Mouse (Mus musculus) embryonic fibroblast, embryonic 13.5 days (primary cell): Measurements from ENCODE around the gene Zbtb12.

Experiments
- CTCF ChIP-seq: IDR thresholded peaks from 2 replicates; pipeline ENCODE4 v1.5.1; 2011; ENCODE audit warnings: mild to moderate bottlenecking, control low read depth, low read length, moderate library complexity, borderline replicate concordance; ENCODE audit not compliant: insufficient read depth
- POLR2A ChIP-seq: IDR thresholded peaks from 2 replicates; pipeline ENCODE4 v1.6.1; 2011; ENCODE audit warnings: low read depth, mild to moderate bottlenecking, control low read depth, low read length, moderate library complexity

DNA sequence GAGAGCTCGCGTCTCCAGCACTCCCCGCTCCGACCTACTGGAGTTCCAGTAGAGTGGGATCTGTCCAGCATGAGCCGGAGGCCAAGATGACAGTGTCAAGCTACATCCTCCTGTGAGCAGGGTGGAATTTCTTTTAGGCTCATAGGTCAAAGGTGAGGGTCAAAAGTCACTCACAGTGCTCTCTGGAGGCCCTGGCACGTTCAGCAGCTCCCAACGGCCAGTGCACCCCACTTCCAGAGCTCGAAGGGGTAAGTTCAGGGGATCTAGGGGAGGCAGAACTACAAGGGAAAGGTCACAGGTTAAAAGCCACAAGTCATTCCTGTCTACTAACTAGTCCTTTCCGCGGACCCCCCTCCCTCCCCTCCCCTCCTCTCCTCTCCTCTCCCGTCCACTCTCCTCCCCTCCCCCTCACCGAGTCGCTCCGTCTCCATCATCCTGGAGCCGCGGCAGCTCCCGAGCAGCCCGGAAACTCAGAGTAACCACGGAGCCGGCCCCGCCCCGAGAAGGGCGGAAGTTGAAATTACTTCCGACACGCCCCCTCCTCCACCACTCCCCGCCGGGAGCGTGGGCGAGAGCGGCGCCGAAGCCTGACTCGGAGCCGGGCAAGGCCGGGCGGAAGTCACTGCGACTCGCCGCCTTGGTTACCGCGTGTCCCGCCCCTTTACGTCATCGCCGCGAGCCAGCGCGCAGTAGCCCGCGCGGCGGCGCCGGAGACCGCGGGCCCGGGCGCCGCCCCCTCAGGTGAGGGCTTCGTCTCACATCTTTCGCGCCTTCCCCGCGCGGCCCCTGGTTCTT is 29.4 kb upstream of the Zbtb12 start, which contains the start of the genes Skiv2l and Nelfe:
- peak; percentile 64 for TF ChIP-seq POLR2A
- no peak for TF ChIP-seq CTCF
